Mouse (Mus musculus) limb, embryonic 12.5 days (tissue): Measurements from ENCODE around the gene Fes. TPM values are rescaled to one million over a fixed set of nuclear protein-coding genes. Genes with fewer than 3 reads are reported as not detected.

Experiments used
- ATAC-seq: fragments of 200-750 bp; cut with Nextera tagmentation; 2 replicates; pipeline ENCODE4 v1.8.0; 2017; ENCODE audit warnings: low read depth, moderate TSS enrichment; ENCODE audit not compliant: insufficient number of reproducible peaks, insufficient read depth, low FRiP score, low TSS enrichment
- H3K27ac ChIP-seq: fragments of 300-500 bp; sonication (generic); 2 replicates; pipeline ENCODE4 v1.5.1; 2016; ENCODE audit warnings: mild to moderate bottlenecking, moderate library complexity
- H3K27me3 ChIP-seq: fragments of 300-500 bp; sonication (generic); 2 replicates; pipeline ENCODE4 v1.6.1; 2016; ENCODE audit warnings: mild to moderate bottlenecking, moderate library complexity
- H3K36me3 ChIP-seq: fragments of 300-500 bp; sonication (generic); 2 replicates; pipeline ENCODE4 v1.6.1; 2016; ENCODE audit warnings: mild to moderate bottlenecking, moderate library complexity
- H3K4me1 ChIP-seq: fragments of 300-500 bp; sonication (generic); replicated peaks from 2 replicates; pipeline ENCODE4 v1.6.1; 2016
- H3K4me2 ChIP-seq: fragments of 300-500 bp; sonication (generic); 2 replicates; pipeline ENCODE4 v1.6.1; 2016; ENCODE audit warnings: mild to moderate bottlenecking, moderate library complexity
- H3K4me3 ChIP-seq: fragments of 300-500 bp; sonication (generic); replicated peaks from 2 replicates; pipeline ENCODE4 v1.5.1; 2016; ENCODE audit warnings: mild to moderate bottlenecking
- H3K9ac ChIP-seq: fragments of 300-500 bp; sonication (generic); replicated peaks from 2 replicates; pipeline ENCODE4 v1.6.1; 2016; ENCODE audit warnings: mild to moderate bottlenecking, moderate library complexity
- H3K9me3 ChIP-seq: fragments of 300-500 bp; sonication (generic); 2 replicates; pipeline ENCODE4 v1.6.1; 2016; ENCODE audit warnings: mild to moderate bottlenecking, moderate library complexity
- WGBS: fragments of 180-500 bp; shearing (Covaris S2); methylation state at CpG from one replicate; pipeline ENCODE4 v1.1.7; 2016; 5-methylcytosine and 5-hydroxymethylcytosine counted together
- polyA plus RNA-seq: library from polyadenylated mRNA; unstranded; fragments of >200 nt; fragmentation: Nextera tagmentation; extraction: Ambion mirVana; gene quantifications from 2 replicates; pipeline ENCODE4 v1.2.1, GENCODE M21; 2016

Gene Fes
- polyA plus RNA-seq, 1 experiment from 2014 or later = 11.0 TPM

DNA sequence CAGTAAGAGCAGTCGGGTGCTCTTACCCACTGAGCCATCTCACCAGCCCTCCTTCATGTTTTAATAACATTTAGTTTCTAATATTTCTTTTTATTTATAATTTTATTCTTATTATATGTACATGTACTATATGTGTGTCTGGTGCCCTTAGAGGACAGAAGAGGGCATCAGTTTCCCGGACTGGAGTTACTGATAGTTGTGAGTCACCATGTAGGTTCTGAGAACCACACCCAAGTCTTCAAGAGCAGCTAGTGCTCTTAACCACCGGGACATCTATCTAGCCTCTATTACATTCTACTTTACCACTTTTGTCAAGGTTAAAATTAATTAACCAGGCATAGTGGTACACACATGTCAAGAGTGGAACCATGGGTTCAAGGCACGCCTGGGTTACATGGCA is 6.9 kb upstream of the Fes start:
- Histone ChIP-seq H3K4me1 (peaks cover 10% of the 10 kb centered on the region), H3K4me3 (no peak overlapping the region), H3K27ac (no peak overlapping the region), H3K9me3 (no peaks in the 10 kb centered on the region), H3K27me3 (no peaks in the 10 kb centered on the region), H3K9ac (no peak overlapping the region), H3K4me2 (no peak overlapping the region), H3K36me3 (peaks cover 85% of the 10 kb centered on the region)
- WGBS = 91% methylated on average over 4 of the region's 4 CpGs
- no peak for ATAC-seq

DNA sequence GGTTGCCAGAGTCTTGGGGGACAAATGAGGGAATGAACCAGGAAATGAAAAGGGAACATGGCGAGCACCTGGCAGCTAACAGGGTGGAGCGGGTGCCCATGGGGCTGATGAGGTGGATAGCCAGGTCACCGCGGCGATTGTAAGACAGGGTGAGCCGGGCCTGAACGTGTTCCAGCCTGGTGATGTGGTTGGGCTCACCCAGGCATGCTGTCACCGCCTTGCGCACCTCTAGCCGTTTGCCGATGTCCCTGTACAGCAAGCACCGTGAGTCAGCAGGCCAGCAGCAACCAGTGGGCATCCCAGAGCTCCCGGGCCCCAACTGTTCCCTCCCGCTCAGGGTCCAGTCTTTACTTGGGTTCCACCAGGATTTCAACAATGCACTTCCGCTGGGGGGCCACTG is 4.4 kb upstream of the Fes start:
- no peak for ATAC-seq
- H3K9me3 ChIP-seq = no peaks in the 10 kb centered on the region
- H3K27ac ChIP-seq = no peak overlapping the region
- peaks cover 74% of the 10 kb centered on the region for H3K36me3 ChIP-seq
- peaks cover 26% of the 10 kb centered on the region for H3K4me1 ChIP-seq
- H3K9ac ChIP-seq = no peak overlapping the region
- WGBS = 92% methylated on average over 15 of the region's 15 CpGs
- H3K4me3 ChIP-seq = no peak overlapping the region
- H3K27me3 ChIP-seq = no peaks in the 10 kb centered on the region
- no peak overlapping the region for H3K4me2 ChIP-seq

DNA sequence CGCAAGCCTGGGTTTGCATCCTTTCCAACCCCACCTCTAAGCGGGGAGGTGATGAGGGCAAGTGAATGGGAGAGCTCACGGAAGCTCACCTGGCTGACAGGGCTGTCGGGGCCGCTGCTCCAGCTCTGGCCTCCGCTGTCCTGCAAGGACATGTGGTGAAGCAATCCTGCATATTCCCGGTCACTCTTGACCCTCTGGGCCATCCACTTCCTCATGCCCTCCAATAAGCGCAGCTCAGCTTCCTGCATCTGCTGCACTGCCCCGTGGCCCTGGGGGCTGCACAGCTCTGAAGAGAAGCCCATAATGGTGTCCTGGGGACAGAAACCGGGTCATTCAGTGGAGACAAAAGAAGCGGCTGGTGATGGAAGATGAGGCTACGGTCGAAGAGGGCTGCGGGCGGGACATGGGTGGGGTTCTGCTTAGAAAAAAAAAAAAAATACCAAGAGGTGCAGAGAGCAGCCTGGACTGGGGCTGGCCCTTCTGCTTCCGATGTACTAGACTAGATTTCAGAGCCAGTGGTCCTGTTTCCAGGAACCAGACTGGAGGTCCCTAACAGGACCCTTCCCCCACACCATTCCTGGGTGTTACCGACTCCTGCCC is 613 bp downstream of the Fes start:
- WGBS = 37% methylated on average over 17 of the region's 17 CpGs
- Histone ChIP-seq H3K4me1 (peaks cover 35% of the 10 kb centered on the region), H3K4me2 (peak overlapping the region; percentile 71), H3K36me3 (peaks cover 39% of the 10 kb centered on the region), H3K27ac (peak overlapping the region; percentile 86), H3K9ac (peak overlapping the region; percentile 66), H3K4me3 (peak overlapping the region; percentile 39), H3K27me3 (peaks cover 8% of the 10 kb centered on the region; the same call in 1 of the 2 replicates), H3K9me3 (no peaks in the 10 kb centered on the region)
- peak; percentile 38; the same call in 1 of the 2 replicates for ATAC-seq

DNA sequence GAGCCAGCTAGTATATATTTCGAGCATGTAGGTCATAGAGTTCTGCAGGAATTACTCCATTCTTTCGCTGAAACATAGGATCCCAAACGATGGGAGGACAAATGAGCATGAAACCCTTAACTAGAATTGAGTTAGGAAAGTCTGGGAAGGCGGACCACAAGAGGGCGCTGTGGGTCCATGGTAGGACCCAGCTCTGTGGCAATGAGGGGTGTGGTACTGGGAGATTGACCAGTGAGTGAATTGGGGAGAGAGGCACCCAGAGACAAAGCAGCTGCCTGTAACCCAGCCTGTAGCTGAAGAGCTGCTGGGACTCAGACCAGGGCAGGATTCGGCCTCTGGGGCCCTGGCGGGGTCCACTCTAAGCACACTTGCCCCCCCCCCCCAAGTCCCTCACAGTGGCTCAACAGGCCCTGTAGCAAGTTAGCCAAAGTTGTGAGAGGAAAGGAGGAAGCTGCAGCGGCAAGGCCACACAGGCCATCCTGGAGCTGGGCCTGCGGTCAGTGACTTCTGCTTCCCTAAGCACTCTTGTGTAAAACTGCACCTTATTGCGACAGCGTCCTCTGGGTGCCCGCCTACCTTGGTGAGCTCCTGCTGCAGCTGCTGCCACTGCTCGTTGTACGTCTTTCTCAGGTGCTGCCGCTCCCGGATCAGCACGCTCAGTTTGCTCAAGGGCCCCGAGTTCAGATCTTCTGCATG is 1.4 kb downstream of the Fes start:
- H3K4me1 ChIP-seq = peaks cover 35% of the 10 kb centered on the region

DNA sequence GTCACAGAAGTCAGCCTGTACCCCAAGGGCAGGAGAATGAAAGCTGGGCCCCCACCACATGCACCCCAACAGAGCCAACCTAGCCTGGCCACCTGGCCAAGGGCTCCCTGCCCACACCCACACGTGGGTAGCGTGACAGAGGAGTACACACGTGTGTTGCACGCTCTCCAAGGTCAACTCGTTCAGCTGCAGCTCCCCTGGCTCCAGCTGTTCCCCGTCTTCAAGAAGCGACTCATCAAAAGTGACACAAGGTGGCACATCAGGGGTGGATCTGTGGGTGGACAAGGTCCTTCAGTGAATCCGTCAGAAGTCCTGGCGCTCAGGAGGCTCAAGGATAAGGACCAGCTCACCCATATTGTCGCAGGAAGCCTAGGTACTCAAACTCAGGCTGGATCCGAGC is 4.8 kb downstream of the Fes start:
- Histone ChIP-seq H3K4me2 (no peak overlapping the region), H3K4me3 (no peak overlapping the region), H3K27ac (no peak overlapping the region), H3K27me3 (peaks cover 20% of the 10 kb centered on the region; the same call in 1 of the 2 replicates), H3K9me3 (no peaks in the 10 kb centered on the region), H3K4me1 (peaks cover 17% of the 10 kb centered on the region), H3K9ac (0 out of 2 replicates have a peak overlapping the region, but pooled peaks have one; percentile 37), H3K36me3 (peaks cover 41% of the 10 kb centered on the region)
- ATAC-seq = no peak
- WGBS = 72% methylated on average over 11 of the region's 11 CpGs

More for the DNA sequence above, 1.4 kb downstream of the Fes start:
- peak; percentile 52 for ATAC-seq
- peaks cover 15% of the 10 kb centered on the region; the same call in 1 of the 2 replicates for H3K27me3 ChIP-seq
- H3K4me3 ChIP-seq = peak overlapping the region; percentile 39
- 40% methylated on average over 18 of the region's 18 CpGs for WGBS
- peak overlapping the region; percentile 66 for H3K9ac ChIP-seq
- H3K4me2 ChIP-seq = peak overlapping the region; percentile 71
- H3K36me3 ChIP-seq = peaks cover 39% of the 10 kb centered on the region
- H3K9me3 ChIP-seq = no peaks in the 10 kb centered on the region
- peak overlapping the region; percentile 86 for H3K27ac ChIP-seq

DNA sequence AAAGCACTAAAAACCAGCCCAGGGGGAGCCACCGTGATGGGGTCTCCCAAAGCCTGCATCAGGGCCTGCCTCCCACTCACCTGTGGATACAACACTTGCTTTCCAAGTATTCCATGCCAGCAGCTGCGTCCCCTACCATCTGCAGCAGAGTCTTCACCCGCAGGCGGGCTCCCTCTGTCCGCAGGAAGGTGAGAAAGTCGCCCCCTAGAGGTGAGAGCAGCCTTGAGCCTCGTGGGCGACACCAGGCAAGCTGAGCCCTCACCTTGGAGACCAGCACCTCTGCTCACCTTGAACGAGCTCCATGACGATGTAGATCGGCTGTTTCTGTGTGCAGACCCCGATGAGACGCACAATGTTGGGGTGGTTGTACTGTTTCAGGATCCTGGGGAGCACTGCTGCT is 8.2 kb downstream of the Fes start:
- Histone ChIP-seq H3K9ac (no peak overlapping the region), H3K27ac (no peak overlapping the region), H3K27me3 (peaks cover 20% of the 10 kb centered on the region; the same call in 1 of the 2 replicates), H3K36me3 (peaks cover 41% of the 10 kb centered on the region), H3K4me2 (no peak overlapping the region), H3K9me3 (no peaks in the 10 kb centered on the region), H3K4me3 (no peak overlapping the region), H3K4me1 (no peaks in the 10 kb centered on the region)
- 65% methylated on average over 13 of the region's 13 CpGs for WGBS
- ATAC-seq = no peak

DNA sequence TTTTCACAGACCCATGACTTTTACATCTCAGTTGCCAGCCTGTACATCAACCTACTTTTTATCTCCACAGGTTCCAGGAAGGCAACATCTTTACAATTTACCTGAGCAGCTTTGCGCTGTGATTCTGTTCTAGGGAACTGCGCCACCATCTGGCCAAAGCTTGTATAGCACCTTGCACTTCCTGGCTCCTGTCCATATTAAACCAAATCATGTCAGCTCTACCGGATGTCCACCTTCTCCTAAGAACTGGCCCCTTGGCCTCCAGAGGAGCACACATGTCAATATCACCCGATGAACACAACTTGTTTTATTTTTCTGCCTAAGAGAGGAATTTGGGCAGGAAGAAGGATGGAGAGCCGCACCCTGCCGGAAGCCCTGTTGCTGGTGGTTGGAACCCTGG is 10.3 kb downstream of the Fes start:
- Histone ChIP-seq H3K4me3 (no peak overlapping the region), H3K4me1 (no peaks in the 10 kb centered on the region), H3K36me3 (peaks cover 36% of the 10 kb centered on the region), H3K9me3 (no peaks in the 10 kb centered on the region), H3K4me2 (no peak overlapping the region), H3K9ac (no peak overlapping the region), H3K27ac (no peak overlapping the region), H3K27me3 (peaks cover 15% of the 10 kb centered on the region; the same call in 1 of the 2 replicates)
- ATAC-seq = no peak
- WGBS = 33% methylated on average over 6 of the region's 6 CpGs

DNA sequence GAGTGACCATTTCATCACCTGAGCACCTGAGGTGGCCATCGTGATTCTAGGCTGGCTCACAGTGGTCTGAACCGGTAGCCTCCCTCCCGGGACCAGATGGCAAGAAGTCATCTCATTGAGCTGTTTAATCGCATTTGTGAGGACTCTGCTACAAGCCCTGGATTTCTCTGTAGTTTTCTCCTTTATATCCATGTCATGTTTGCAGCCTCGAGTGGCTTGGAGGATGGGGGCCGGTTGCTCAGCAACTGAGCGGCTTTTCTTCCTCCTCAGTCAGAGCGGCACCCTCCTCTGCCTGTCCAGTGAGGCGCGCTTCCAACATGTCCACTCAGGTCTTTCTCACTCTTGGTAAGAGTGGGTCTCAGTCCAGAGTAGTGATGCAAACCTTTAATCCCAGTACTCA is 11.6 kb downstream of the Fes start:
- no peak overlapping the region for H3K9ac ChIP-seq
- no peak overlapping the region for H3K27ac ChIP-seq
- H3K27me3 ChIP-seq = 0 out of 2 replicates have a peak, but pooled peaks cover 2% of the 10 kb centered on the region
- no peak overlapping the region for H3K4me2 ChIP-seq
- no peak for ATAC-seq
- no peaks in the 10 kb centered on the region for H3K4me1 ChIP-seq
- H3K36me3 ChIP-seq = peaks cover 23% of the 10 kb centered on the region
- H3K4me3 ChIP-seq = no peak overlapping the region
- no peaks in the 10 kb centered on the region for H3K9me3 ChIP-seq
- WGBS = 87% methylated on average over 10 of the region's 10 CpGs

DNA sequence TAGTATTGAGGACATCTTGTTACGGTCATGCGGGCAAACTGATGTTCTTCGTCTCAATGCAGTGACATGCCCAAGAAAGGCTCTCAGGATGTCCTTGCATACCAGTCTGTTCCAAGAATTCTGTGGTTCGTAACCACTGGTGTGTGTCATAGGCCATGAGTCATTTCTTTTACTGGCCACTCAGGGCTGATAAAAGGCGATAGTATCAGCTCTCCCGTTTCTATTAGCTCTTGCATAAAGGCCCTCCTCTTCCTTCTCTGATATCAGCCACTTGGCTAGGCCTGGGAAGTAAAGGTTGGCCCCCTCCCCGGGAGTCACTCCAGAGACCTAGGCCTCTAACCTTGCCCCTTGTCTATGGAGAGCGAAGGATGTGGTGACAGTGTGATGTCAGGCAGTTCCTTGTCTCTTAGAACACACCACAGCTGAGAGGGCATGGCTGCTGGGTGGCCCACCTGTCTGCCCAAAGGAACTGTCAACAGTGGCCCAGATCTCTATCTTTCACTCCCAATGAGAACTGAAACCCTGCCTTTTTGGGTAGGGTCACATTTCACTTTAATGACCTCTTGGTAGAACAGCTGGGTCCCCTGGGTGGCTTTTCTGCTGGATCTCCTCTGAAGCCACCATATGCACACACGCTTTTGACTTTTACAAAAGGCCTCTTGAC is 12.2 kb downstream of the Fes start:
- H3K9me3 ChIP-seq = no peaks in the 10 kb centered on the region

DNA sequence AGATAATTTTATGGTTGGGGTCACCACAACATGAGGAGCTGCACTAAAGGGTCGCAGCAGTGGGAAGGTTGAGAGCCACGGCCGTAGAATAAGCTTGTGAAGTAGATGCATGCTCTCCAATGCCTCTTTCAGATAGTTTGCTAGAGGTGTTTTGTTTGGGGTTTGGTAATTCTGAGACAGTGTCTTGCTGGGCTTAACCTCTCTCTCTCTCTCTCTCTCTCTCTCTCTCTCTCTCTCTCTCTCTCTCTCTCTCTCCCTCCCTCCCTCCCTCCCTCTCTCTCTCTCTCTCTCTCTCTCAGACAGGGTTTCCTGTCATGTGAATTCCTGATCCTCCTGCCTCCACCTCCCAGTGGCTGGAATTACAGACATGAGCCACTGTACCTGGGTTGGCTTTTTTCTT is 13.0 kb downstream of the Fes start:
- no peaks in the 10 kb centered on the region for H3K9me3 ChIP-seq
- H3K9ac ChIP-seq = no peak overlapping the region
- H3K4me1 ChIP-seq = peaks cover 6% of the 10 kb centered on the region
- peaks cover 14% of the 10 kb centered on the region; the same call in 1 of the 2 replicates for H3K36me3 ChIP-seq
- H3K27ac ChIP-seq = no peak overlapping the region
- H3K4me2 ChIP-seq = no peak overlapping the region
- H3K4me3 ChIP-seq = no peak overlapping the region
- WGBS = 86% methylated on average over 3 of the region's 3 CpGs
- ATAC-seq = no peak
- H3K27me3 ChIP-seq = no peaks in the 10 kb centered on the region

More for the DNA sequence above, 12.2 kb downstream of the Fes start:
- Histone ChIP-seq H3K9ac (no peak overlapping the region), H3K4me1 (no peaks in the 10 kb centered on the region), H3K4me2 (no peak overlapping the region), H3K4me3 (no peak overlapping the region), H3K36me3 (peaks cover 18% of the 10 kb centered on the region; the same call in 1 of the 2 replicates), H3K27ac (no peak overlapping the region), H3K27me3 (no peaks in the 10 kb centered on the region)
- ATAC-seq = no peak
- 82% methylated on average over 9 of the region's 9 CpGs for WGBS

DNA sequence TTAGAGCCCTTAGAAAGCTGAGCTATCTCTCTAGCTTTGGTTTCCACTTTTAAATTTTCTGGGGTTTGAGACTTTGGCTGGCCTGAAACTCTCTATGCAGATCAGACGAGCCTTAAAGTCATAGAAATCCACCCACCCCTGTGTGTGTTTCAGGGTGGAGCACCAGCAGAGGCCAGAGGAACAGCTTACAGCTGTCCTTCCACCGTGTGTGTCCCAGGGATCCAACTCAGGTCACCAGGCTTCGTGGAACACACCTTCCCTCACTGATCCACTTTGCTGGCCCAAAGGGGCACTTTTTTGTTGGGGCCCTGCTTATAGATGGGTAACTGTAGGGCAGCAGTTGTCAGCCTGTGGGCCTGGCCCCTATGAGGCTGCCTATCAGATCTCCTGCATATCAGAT is 13.5 kb downstream of the Fes start:
- Histone ChIP-seq H3K27me3 (no peaks in the 10 kb centered on the region), H3K4me3 (no peak overlapping the region), H3K4me2 (no peak overlapping the region), H3K9ac (no peak overlapping the region), H3K9me3 (no peaks in the 10 kb centered on the region), H3K4me1 (peaks cover 10% of the 10 kb centered on the region), H3K27ac (no peak overlapping the region), H3K36me3 (peaks cover 9% of the 10 kb centered on the region; the same call in 1 of the 2 replicates)
- 60% methylated on average over 3 of the region's 3 CpGs for WGBS
- ATAC-seq = no peak
